Mouse (Mus musculus): ENCODE data around the gene Kcnt1. TPM values are rescaled to one million over a fixed set of nuclear protein-coding genes. Genes with fewer than 3 reads are reported as not detected.

The Kcnt1 gene
- total and polyA plus RNA-seq, 3 experiments: 0.04 TPM; not detected in 2

- no peaks in the 10 kb centered on the region for H3K79me2 ChIP-seq (replicated peaks; ENCODE audit: control insufficient read depth, extremely low read depth, insufficient read depth, poor library complexity, severe bottlenecking)
- H3K9me3 ChIP-seq (replicated peaks; ENCODE audit: low read length): no peaks in the 10 kb centered on the region
- no peak for DNase-seq (ENCODE audit: extremely low read depth)
- no peaks in the 10 kb centered on the region for H3K4me1 ChIP-seq (ENCODE audit: control insufficient read depth in 1 of 2, insufficient read depth in 2 of 2)
- H3K27ac ChIP-seq (ENCODE audit: insufficient read depth, low read depth): no peak overlapping the region
- dilution Hi-C loops (cut with MboI; ENCODE audit: extremely low pct_ligation_motif_present, extremely low pct_unique_long_range_greater_than_20kb, low sequenced_read_pairs) (no loop called here), in situ Hi-C loops (cut with MboI; ENCODE audit: low pct_ligation_motif_present, low pct_unique_long_range_greater_than_20kb, low sequenced_read_pairs) (no loop called here)
- H3K4me2 ChIP-seq (ENCODE audit: insufficient read depth, low read depth, poor library complexity, severe bottlenecking): no peak overlapping the region
- no peak overlapping the region for H3K9ac ChIP-seq (ENCODE audit: insufficient read depth, low read depth)
- H3K27me3 ChIP-seq (replicated peaks): peaks cover 75% of the 10 kb centered on the region
- TF ChIP-seq RCOR1 (conservative IDR thresholded peaks at IDR 0.05; ENCODE audit: low read depth, low read length) (no peak), UBTF (IDR thresholded peaks at IDR 0.05; ENCODE audit: low read depth, low read length) (no peak), MXI1 (IDR thresholded peaks at IDR 0.05; ENCODE audit: low read depth, low read length) (no peak), IRF4 (IDR thresholded peaks at IDR 0.05; ENCODE audit: low read depth, low read length) (no peak), TCF12 (IDR thresholded peaks at IDR 0.05; ENCODE audit: low read depth, low read length) (no peak), NELFE (IDR thresholded peaks at IDR 0.05; ENCODE audit: low read depth, low read length) (no peak), CHD2 (IDR thresholded peaks at IDR 0.05; ENCODE audit: low read length) (no peak), RAD21 (IDR thresholded peaks at IDR 0.05; ENCODE audit: low read depth, low read length) (no peak), JUND (conservative IDR thresholded peaks at IDR 0.05; ENCODE audit: low read depth, low read length) (no peak), GABPA (IDR thresholded peaks at IDR 0.05; ENCODE audit: insufficient replicate concordance, low read depth, low read length) (no peak), BHLHE40 (IDR thresholded peaks at IDR 0.05; ENCODE audit: low read depth, low read length) (no peak), E2F4 (IDR thresholded peaks at IDR 0.05; ENCODE audit: insufficient replicate concordance, low read depth, low read length) (no peak), JUN (IDR thresholded peaks at IDR 0.05; ENCODE audit: insufficient read depth, low read depth, low read length) (no peak), CHD1 (IDR thresholded peaks at IDR 0.05; ENCODE audit: low read depth, low read length) (no peak), SIN3A (IDR thresholded peaks at IDR 0.05; ENCODE audit: low read length) (no peak), MAX (IDR thresholded peaks at IDR 0.05; ENCODE audit: low read length) (no peak), MYC (IDR thresholded peaks at IDR 0.05; ENCODE audit: low read depth, low read length) (no peak), POLR2AphosphoS2 (IDR thresholded peaks at IDR 0.05; ENCODE audit: low read depth, low read length) (no peak)
- no peaks in the 10 kb centered on the region for H3K36me3 ChIP-seq (replicated peaks in 1 of 2; ENCODE audit: control insufficient read depth in 1 of 2, insufficient read depth in 1 of 2, low read length in 1 of 2)
- H3K4me3 ChIP-seq (replicated peaks in 1 of 3; ENCODE audit: low read depth in 2 of 3, low read length in 2 of 3, poor library complexity in 1 of 3): no peak overlapping the region
Observed at GRCm38 (mm10) chr2:25824751-25825150, 38.8 kb upstream of the Kcnt1 start.

DNA sequence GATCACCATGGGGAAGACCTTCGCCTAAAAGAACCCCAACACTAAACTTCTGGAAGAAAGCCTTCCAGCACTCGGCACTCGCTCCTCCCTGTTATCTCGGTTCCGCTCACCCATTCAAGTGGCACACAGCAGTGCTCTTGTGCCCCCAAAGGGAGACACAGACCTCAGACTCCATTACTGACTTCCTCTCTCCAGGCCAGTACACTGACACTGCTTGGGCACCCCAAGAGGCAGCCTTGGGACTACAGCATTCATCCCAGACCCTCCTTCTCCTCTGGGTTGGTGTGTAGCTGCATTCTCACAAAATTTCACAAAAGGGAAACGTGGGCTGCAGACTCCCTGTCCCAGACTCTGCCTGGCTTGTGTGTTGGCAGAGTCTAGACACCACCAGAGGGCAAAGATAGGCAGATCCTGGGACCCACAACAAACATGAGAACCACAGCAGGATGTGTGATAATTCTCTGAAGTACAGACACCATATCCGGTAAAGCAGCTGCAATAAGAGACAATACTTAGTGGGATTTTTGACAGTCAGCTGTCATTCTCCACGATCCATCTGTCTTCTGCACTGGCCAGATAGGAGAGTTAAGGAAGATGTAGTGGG lies 35.1 kb upstream of the Kcnt1 start:
- Histone ChIP-seq H3K27me3 (replicated peaks) (peaks cover 56% of the 10 kb centered on the region), H3K9me3 (replicated peaks; ENCODE audit: low read length) (no peaks in the 10 kb centered on the region), H3K4me3 (replicated peaks in 1 of 3; ENCODE audit: low read depth in 2 of 3, low read length in 2 of 3, poor library complexity in 1 of 3) (no peak overlapping the region), H3K4me2 (ENCODE audit: insufficient read depth, low read depth, poor library complexity, severe bottlenecking) (no peak overlapping the region), H3K4me1 (ENCODE audit: control insufficient read depth in 1 of 2, insufficient read depth in 2 of 2) (no peaks in the 10 kb centered on the region), H3K27ac (ENCODE audit: insufficient read depth, low read depth) (no peak overlapping the region), H3K9ac (ENCODE audit: insufficient read depth, low read depth) (no peak overlapping the region), H3K79me2 (replicated peaks; ENCODE audit: control insufficient read depth, extremely low read depth, insufficient read depth, poor library complexity, severe bottlenecking) (no peaks in the 10 kb centered on the region), H3K36me3 (replicated peaks in 1 of 2; ENCODE audit: control insufficient read depth in 1 of 2, insufficient read depth in 1 of 2, low read length in 1 of 2) (no peaks in the 10 kb centered on the region)
- DNase-seq (ENCODE audit: extremely low read depth): no peak
- no peak for TF ChIP-seq EP300 (IDR thresholded peaks at IDR 0.05; ENCODE audit: low read length)
- no peak for TF ChIP-seq ZC3H11A (IDR thresholded peaks at IDR 0.05; ENCODE audit: low read depth, low read length)
- no peak for TF ChIP-seq POLR2A (IDR thresholded peaks at IDR 0.05; ENCODE audit: low read depth, low read length)
- no peak for TF ChIP-seq MEF2A (IDR thresholded peaks at IDR 0.05; ENCODE audit: borderline replicate concordance, low read depth, low read length)
- TF ChIP-seq CTCF (conservative IDR thresholded peaks at IDR 0.05 in 1 of 2, IDR thresholded peaks at IDR 0.05 in 1 of 2; ENCODE audit: low read depth in 2 of 2, low read length in 2 of 2): no peak
- TF ChIP-seq CHD1 (IDR thresholded peaks at IDR 0.05; ENCODE audit: low read depth, low read length): no peak
- no peak for TF ChIP-seq TBP (conservative IDR thresholded peaks at IDR 0.05; ENCODE audit: low read depth, low read length)
- TF ChIP-seq KAT2A (IDR thresholded peaks at IDR 0.05; ENCODE audit: insufficient replicate concordance, low read length): no peak
- TF ChIP-seq USF2 (conservative IDR thresholded peaks at IDR 0.05; ENCODE audit: low read depth, low read length): no peak
- dilution Hi-C loops (cut with MboI; ENCODE audit: extremely low pct_ligation_motif_present, extremely low pct_unique_long_range_greater_than_20kb, low sequenced_read_pairs): no loop called here
- in situ Hi-C loops (cut with MboI; ENCODE audit: low pct_ligation_motif_present, low pct_unique_long_range_greater_than_20kb, low sequenced_read_pairs): no loop called here

Data from CH12.LX (cell line).